Mouse (Mus musculus) ES-Bruce4 (cell line): Measurements from ENCODE around the gene Ctnnd2. TPM values are rescaled to one million over a fixed set of nuclear protein-coding genes. Genes with fewer than 3 reads are reported as not detected.

Experiments
- H3K27ac ChIP-seq: 2 replicates; pipeline ENCODE4 v1.5.1; 2012; ENCODE audit warnings: low read length, inconsistent platforms; ENCODE audit not compliant: insufficient read depth
- H3K27me3 ChIP-seq: 2 replicates; pipeline ENCODE4 v1.6.1; 2012; ENCODE audit warnings: mild to moderate bottlenecking, low read length, inconsistent platforms; ENCODE audit not compliant: control insufficient read depth, poor library complexity, insufficient read depth, severe bottlenecking
- H3K36me3 ChIP-seq: 2 replicates; pipeline ENCODE4 v1.6.1; 2012; ENCODE audit warnings: inconsistent platforms, mild to moderate bottlenecking, low read length, moderate library complexity; ENCODE audit not compliant: control insufficient read depth, poor library complexity, insufficient read depth, severe bottlenecking
- H3K4me1 ChIP-seq: one replicate; pipeline ENCODE4 v1.8.1; 2011; ENCODE audit warnings: low read length; ENCODE audit not compliant: control insufficient read depth, insufficient read depth
- H3K4me3 ChIP-seq: 2 replicates; pipeline ENCODE4 v1.5.1; 2011; ENCODE audit warnings: low read depth, mild to moderate bottlenecking, low read length
- H3K9ac ChIP-seq: 2 replicates; pipeline ENCODE4 v1.6.1; 2012; ENCODE audit warnings: low read depth, mild to moderate bottlenecking, inconsistent platforms; ENCODE audit not compliant: poor library complexity, severe bottlenecking
- H3K9me3 ChIP-seq: replicated peaks from 2 replicates; pipeline ENCODE4 v1.6.1; 2012; ENCODE audit warnings: mild to moderate bottlenecking, low read length, inconsistent platforms; ENCODE audit not compliant: control insufficient read depth, poor library complexity, insufficient read depth, severe bottlenecking
- CTCF ChIP-seq: IDR thresholded peaks from one replicate; pipeline ENCODE4 v1.8.1; 2011; ENCODE audit warnings: low read depth, low read length
- EP300 ChIP-seq: IDR thresholded peaks from 2 replicates; pipeline ENCODE4 v1.6.1; 2011; ENCODE audit warnings: low read depth, low read length; ENCODE audit not compliant: insufficient read depth
- POLR2A ChIP-seq: IDR thresholded peaks from one replicate; pipeline ENCODE4 v1.8.1; 2011; ENCODE audit warnings: low read length; ENCODE audit not compliant: insufficient read depth
- polyA plus RNA-seq: library from polyadenylated mRNA; stranded (reverse); fragments of >200 nt; gene quantifications from 2 replicates; pipeline ENCODE4 v1.2.4, GENCODE M21; 2011; ENCODE audit warnings: low read depth; ENCODE audit not compliant: missing spikeins, insufficient read depth, insufficient read length

Gene Ctnnd2
- polyA plus RNA-seq, 1 experiment = 2.4 TPM

GRCm38 (mm10) chr15:30541459-30541858 is 369.1 kb downstream of the Ctnnd2 start:
- TF ChIP-seq POLR2A = no peak

GRCm38 (mm10) chr15:30548263-30548662 is 375.9 kb downstream of the Ctnnd2 start:
- Histone ChIP-seq H3K4me1 (no peaks in the 10 kb centered on the region), H3K4me3 (no peak overlapping the region), H3K9ac (no peak overlapping the region), H3K36me3 (no peaks in the 10 kb centered on the region), H3K27ac (no peak overlapping the region), H3K9me3 (no peaks in the 10 kb centered on the region), H3K27me3 (no peaks in the 10 kb centered on the region)
- TF ChIP-seq CTCF = no peak
- no peak for TF ChIP-seq EP300
- TF ChIP-seq POLR2A = no peak

More at GRCm38 (mm10) chr15:30541459-30541858, 369.1 kb downstream of the Ctnnd2 start:
- H3K9me3 ChIP-seq = no peaks in the 10 kb centered on the region
- no peak overlapping the region for H3K27ac ChIP-seq
- no peaks in the 10 kb centered on the region for H3K27me3 ChIP-seq
- no peaks in the 10 kb centered on the region for H3K36me3 ChIP-seq
- H3K4me3 ChIP-seq = no peak overlapping the region
- H3K9ac ChIP-seq = no peak overlapping the region
- H3K4me1 ChIP-seq = no peaks in the 10 kb centered on the region

GRCm38 (mm10) chr15:30550956-30551355 is 378.6 kb downstream of the Ctnnd2 start:
- TF ChIP-seq POLR2A = no peak

GRCm38 (mm10) chr15:30553910-30554406 is 381.6 kb downstream of the Ctnnd2 start:
- Histone ChIP-seq H3K36me3 (no peaks in the 10 kb centered on the region), H3K4me3 (no peak overlapping the region), H3K27me3 (no peaks in the 10 kb centered on the region), H3K9ac (no peak overlapping the region), H3K9me3 (no peaks in the 10 kb centered on the region), H3K27ac (no peak overlapping the region), H3K4me1 (no peaks in the 10 kb centered on the region)
- TF ChIP-seq POLR2A (no peak), EP300 (no peak), CTCF (no peak)

More at GRCm38 (mm10) chr15:30550956-30551355, 378.6 kb downstream of the Ctnnd2 start:
- Histone ChIP-seq H3K27ac (no peak overlapping the region), H3K9ac (no peak overlapping the region), H3K4me1 (no peaks in the 10 kb centered on the region), H3K27me3 (no peaks in the 10 kb centered on the region), H3K9me3 (no peaks in the 10 kb centered on the region), H3K4me3 (no peak overlapping the region), H3K36me3 (no peaks in the 10 kb centered on the region)

GRCm38 (mm10) chr15:30555787-30556186 is 383.4 kb downstream of the Ctnnd2 start:
- no peaks in the 10 kb centered on the region for H3K27me3 ChIP-seq
- no peaks in the 10 kb centered on the region for H3K4me1 ChIP-seq
- no peaks in the 10 kb centered on the region for H3K36me3 ChIP-seq
- no peaks in the 10 kb centered on the region for H3K9me3 ChIP-seq
- H3K9ac ChIP-seq = no peak overlapping the region
- TF ChIP-seq CTCF = no peak
- TF ChIP-seq EP300 = no peak
- no peak for TF ChIP-seq POLR2A
- no peak overlapping the region for H3K27ac ChIP-seq
- H3K4me3 ChIP-seq = no peak overlapping the region

- TF ChIP-seq POLR2A (no peak), CTCF (no peak), EP300 (no peak)
- H3K36me3 ChIP-seq = no peaks in the 10 kb centered on the region
- no peaks in the 10 kb centered on the region for H3K4me1 ChIP-seq
- no peak overlapping the region for H3K4me3 ChIP-seq
- no peak overlapping the region for H3K27ac ChIP-seq
- H3K9ac ChIP-seq = no peak overlapping the region
- H3K27me3 ChIP-seq = no peaks in the 10 kb centered on the region
- no peaks in the 10 kb centered on the region for H3K9me3 ChIP-seq
Measured at GRCm38 (mm10) chr15:30562375-30562774, 390.0 kb downstream of the Ctnnd2 start.
